Mouse (Mus musculus) E14TG2a.4 (cell line): ENCODE measurements at regions not wholly inside any gene's neighbourhood (a gene's known extent, or its start where the extent isn't known, plus 50 kb on each side); places are given as distances from the start of the nearest gene placed in this dataset.

Experiments
- H3K27me3 ChIP-seq: 2 replicates; pipeline ENCODE4 v1.6.1; 2014; ENCODE audit warnings: low read length, control low read depth; ENCODE audit not compliant: insufficient read depth
- H3K36me3 ChIP-seq: 2 replicates; pipeline ENCODE4 v1.6.1; 2014; ENCODE audit warnings: low read length, control low read depth; ENCODE audit not compliant: insufficient read depth
- H3K4me1 ChIP-seq: replicated peaks from 2 replicates; pipeline ENCODE4 v1.6.1; 2014; ENCODE audit warnings: low read depth, low read length, control low read depth
- H3K4me3 ChIP-seq: replicated peaks from 2 replicates; pipeline ENCODE4 v1.5.1; 2014; ENCODE audit warnings: mild to moderate bottlenecking, low read length
- H3K9me3 ChIP-seq: 2 replicates; pipeline ENCODE4 v1.6.1; 2014; ENCODE audit warnings: low read length, control low read depth
- CTCF ChIP-seq: conservative IDR thresholded peaks from 2 replicates; pipeline ENCODE4 v1.5.1; 2014; ENCODE audit warnings: low read length
- NANOG ChIP-seq: IDR thresholded peaks from 2 replicates; pipeline ENCODE4 v1.6.1; 2014; ENCODE audit warnings: borderline replicate concordance, low read length, mixed read lengths
- POU5F1 ChIP-seq: IDR thresholded peaks from 2 replicates; pipeline ENCODE4 v1.6.1; 2014; ENCODE audit warnings: low read length, borderline replicate concordance

GRCm38 (mm10) chr9:100388393-100388792 lies 98.2 kb downstream of the Il20rb start:
- H3K27me3 ChIP-seq: peaks cover 12% of the 10 kb centered on the region; the same call in 1 of the 2 replicates
- no peak overlapping the region for H3K4me3 ChIP-seq
- H3K4me1 ChIP-seq: peaks cover 15% of the 10 kb centered on the region
- no peaks in the 10 kb centered on the region for H3K36me3 ChIP-seq
- H3K9me3 ChIP-seq: peaks cover 19% of the 10 kb centered on the region
- no peak for TF ChIP-seq POU5F1
- TF ChIP-seq NANOG: no peak
- no peak for TF ChIP-seq CTCF

- peaks cover 15% of the 10 kb centered on the region for H3K4me1 ChIP-seq
- H3K36me3 ChIP-seq: no peaks in the 10 kb centered on the region
- peaks cover 17% of the 10 kb centered on the region for H3K9me3 ChIP-seq
- H3K27me3 ChIP-seq: peaks cover 12% of the 10 kb centered on the region; the same call in 1 of the 2 replicates
- TF ChIP-seq POU5F1: no peak
- no peak for TF ChIP-seq CTCF
- no peak for TF ChIP-seq NANOG
- 0 out of 2 replicates have a peak overlapping the region, but pooled peaks have one; percentile 4 for H3K4me3 ChIP-seq
Observed at GRCm38 (mm10) chr9:100387171-100387685, 99.4 kb downstream of the Il20rb start.

GRCm38 (mm10) chr9:100382492-100382891 lies 104.1 kb downstream of the Il20rb start:
- Histone ChIP-seq H3K4me1 (peaks cover 10% of the 10 kb centered on the region), H3K36me3 (no peaks in the 10 kb centered on the region), H3K9me3 (no peaks in the 10 kb centered on the region), H3K27me3 (peaks cover 14% of the 10 kb centered on the region; the same call in 1 of the 2 replicates), H3K4me3 (no peak overlapping the region)
- TF ChIP-seq CTCF: peak; percentile 35
- no peak for TF ChIP-seq NANOG

GRCm38 (mm10) chr9:100369921-100370320 lies 116.7 kb downstream of the Il20rb start:
- no peaks in the 10 kb centered on the region for H3K27me3 ChIP-seq
- no peaks in the 10 kb centered on the region for H3K9me3 ChIP-seq
- no peaks in the 10 kb centered on the region for H3K36me3 ChIP-seq
- TF ChIP-seq NANOG: no peak
- TF ChIP-seq CTCF: no peak
- TF ChIP-seq POU5F1: no peak
- no peaks in the 10 kb centered on the region for H3K4me1 ChIP-seq
- no peak overlapping the region for H3K4me3 ChIP-seq

- H3K4me1 ChIP-seq: no peaks in the 10 kb centered on the region
- H3K36me3 ChIP-seq: no peaks in the 10 kb centered on the region
- H3K9me3 ChIP-seq: peaks cover 4% of the 10 kb centered on the region; the same call in 1 of the 2 replicates
- TF ChIP-seq NANOG (no peak), CTCF (no peak), POU5F1 (no peak)
- H3K4me3 ChIP-seq: no peak overlapping the region
- H3K27me3 ChIP-seq: no peaks in the 10 kb centered on the region
Observed at GRCm38 (mm10) chr9:100366816-100367215, 119.8 kb downstream of the Il20rb start.

- no peaks in the 10 kb centered on the region for H3K27me3 ChIP-seq
- H3K9me3 ChIP-seq: peaks cover 59% of the 10 kb centered on the region
- no peaks in the 10 kb centered on the region for H3K36me3 ChIP-seq
- H3K4me1 ChIP-seq: no peaks in the 10 kb centered on the region
- TF ChIP-seq NANOG (no peak), CTCF (0 out of 2 replicates have a peak, but pooled peaks have one; percentile 4), POU5F1 (no peak)
- no peak overlapping the region for H3K4me3 ChIP-seq
Observed at GRCm38 (mm10) chr9:100359934-100360716, 126.5 kb downstream of the Il20rb start.

- no peaks in the 10 kb centered on the region for H3K4me1 ChIP-seq
- H3K27me3 ChIP-seq: no peaks in the 10 kb centered on the region
- no peak overlapping the region for H3K4me3 ChIP-seq
- H3K9me3 ChIP-seq: peaks cover 63% of the 10 kb centered on the region
- no peaks in the 10 kb centered on the region for H3K36me3 ChIP-seq
- TF ChIP-seq NANOG (no peak), POU5F1 (no peak), CTCF (no peak)
Observed at GRCm38 (mm10) chr9:100357553-100357952, 129.0 kb downstream of the Il20rb start.

GRCm38 (mm10) chr9:100340796-100341195 lies 145.8 kb downstream of the Il20rb start:
- Histone ChIP-seq H3K9me3 (no peaks in the 10 kb centered on the region), H3K36me3 (no peaks in the 10 kb centered on the region), H3K4me1 (no peaks in the 10 kb centered on the region), H3K27me3 (no peaks in the 10 kb centered on the region), H3K4me3 (no peak overlapping the region)
- TF ChIP-seq POU5F1: no peak
- TF ChIP-seq CTCF: no peak
- no peak for TF ChIP-seq NANOG

- Histone ChIP-seq H3K36me3 (no peaks in the 10 kb centered on the region), H3K27me3 (peaks cover 6% of the 10 kb centered on the region; the same call in 1 of the 2 replicates), H3K4me3 (no peak overlapping the region), H3K9me3 (no peaks in the 10 kb centered on the region), H3K4me1 (peaks cover 7% of the 10 kb centered on the region)
- TF ChIP-seq POU5F1: no peak
- TF ChIP-seq CTCF: no peak
- TF ChIP-seq NANOG: no peak
Observed at GRCm38 (mm10) chr9:100307765-100308164, 178.8 kb downstream of the Il20rb start.
